Mouse (Mus musculus): ENCODE measurements around the gene Prss48.

- TF ChIP-seq POLR2AphosphoS2 (IDR thresholded peaks at IDR 0.05; ENCODE audit: insufficient read length, low read depth) (no peak), TCF3 (IDR thresholded peaks at IDR 0.05; ENCODE audit: insufficient read length, low read depth) (no peak), POLR2A (IDR thresholded peaks at IDR 0.05; ENCODE audit: insufficient read length, low read depth) (no peak), MAX (IDR thresholded peaks at IDR 0.05; ENCODE audit: low read depth) (no peak), REST (IDR thresholded peaks at IDR 0.05; ENCODE audit: insufficient read depth, insufficient read length) (no peak), USF1 (IDR thresholded peaks at IDR 0.05; ENCODE audit: low read depth) (no peak), E2F4 (IDR thresholded peaks at IDR 0.05; ENCODE audit: insufficient read depth) (no peak), CEBPB (IDR thresholded peaks at IDR 0.05; ENCODE audit: insufficient read depth, poor library complexity, severe bottlenecking) (no peak), TCF12 (IDR thresholded peaks at IDR 0.05; ENCODE audit: insufficient read depth, poor library complexity, severe bottlenecking) (no peak)
Observed at GRCm38 (mm10) chr3:85961134-85961533, 41.2 kb downstream of the Prss48 start.

Data from myocyte (in vitro differentiated cells).